Mouse (Mus musculus) embryonic facial prominence, embryonic 14.5 days (tissue): ENCODE results near the gene Sfxn5. TPM values are rescaled to one million over a fixed set of nuclear protein-coding genes. Genes with fewer than 3 reads are reported as not detected.

Experiments
- ATAC-seq: fragments of 200-750 bp; cut with Nextera tagmentation; 2 replicates; pipeline ENCODE4 v1.8.0; 2017; ENCODE audit warnings: low read depth, moderate number of reproducible peaks, moderate TSS enrichment
- DNase-seq: peaks from one replicate; pipeline ENCODE4 v3.0.0-alpha.2; 2015; ENCODE audit warnings: low spot score
- H3K27ac ChIP-seq: fragments of 300-500 bp; sonication (generic); replicated peaks from 2 replicates; pipeline ENCODE4 v1.5.1; 2014; ENCODE audit warnings: low read depth, mild to moderate bottlenecking, low read length, moderate library complexity
- H3K27me3 ChIP-seq: fragments of 300-500 bp; sonication (generic); replicated peaks from 2 replicates; pipeline ENCODE4 v1.6.1; 2014; ENCODE audit warnings: low read length; ENCODE audit not compliant: control insufficient read depth, insufficient read depth
- H3K36me3 ChIP-seq: fragments of 300-500 bp; sonication (generic); 2 replicates; pipeline ENCODE4 v1.6.1; 2014; ENCODE audit warnings: low read length, mixed read lengths; ENCODE audit not compliant: control insufficient read depth, insufficient read depth
- H3K4me1 ChIP-seq: fragments of 300-500 bp; sonication (generic); 2 replicates; pipeline ENCODE4 v1.6.1; 2014; ENCODE audit warnings: antibody characterized with exemption, low read length; ENCODE audit not compliant: control insufficient read depth, insufficient read depth
- H3K4me2 ChIP-seq: fragments of 300-500 bp; sonication (generic); 2 replicates; pipeline ENCODE4 v1.6.1; 2014; ENCODE audit warnings: low read depth, mild to moderate bottlenecking, low read length, moderate library complexity, mixed read lengths
- H3K4me3 ChIP-seq: fragments of 300-500 bp; sonication (generic); 2 replicates; pipeline ENCODE4 v1.5.1; 2014; ENCODE audit warnings: low read depth, mild to moderate bottlenecking, low read length
- H3K9ac ChIP-seq: fragments of 300-500 bp; sonication (generic); 2 replicates; pipeline ENCODE4 v1.6.1; 2014; ENCODE audit warnings: low read depth, mild to moderate bottlenecking, low read length, moderate library complexity, mixed read lengths
- H3K9me3 ChIP-seq: fragments of 300-500 bp; sonication (generic); 2 replicates; pipeline ENCODE4 v1.6.1; 2016; ENCODE audit warnings: low read length; ENCODE audit not compliant: control insufficient read depth
- WGBS: fragments of 180-500 bp; shearing (Covaris S2); extraction: QIAGEN DNeasy Blood & Tissue Kit; methylation state at CpG from one replicate; pipeline ENCODE4 v1.1.7; 2014; 5-methylcytosine and 5-hydroxymethylcytosine counted together
- polyA plus RNA-seq: library from polyadenylated mRNA; unstranded; fragments of >200 nt; fragmentation: Nextera tagmentation; extraction: Ambion mirVana; gene quantifications from 2 replicates; pipeline ENCODE4 v1.2.1, GENCODE M21; 2014

The Sfxn5 gene
- polyA plus RNA-seq, 1 experiment from 2014 or later = 6.7 TPM

DNA sequence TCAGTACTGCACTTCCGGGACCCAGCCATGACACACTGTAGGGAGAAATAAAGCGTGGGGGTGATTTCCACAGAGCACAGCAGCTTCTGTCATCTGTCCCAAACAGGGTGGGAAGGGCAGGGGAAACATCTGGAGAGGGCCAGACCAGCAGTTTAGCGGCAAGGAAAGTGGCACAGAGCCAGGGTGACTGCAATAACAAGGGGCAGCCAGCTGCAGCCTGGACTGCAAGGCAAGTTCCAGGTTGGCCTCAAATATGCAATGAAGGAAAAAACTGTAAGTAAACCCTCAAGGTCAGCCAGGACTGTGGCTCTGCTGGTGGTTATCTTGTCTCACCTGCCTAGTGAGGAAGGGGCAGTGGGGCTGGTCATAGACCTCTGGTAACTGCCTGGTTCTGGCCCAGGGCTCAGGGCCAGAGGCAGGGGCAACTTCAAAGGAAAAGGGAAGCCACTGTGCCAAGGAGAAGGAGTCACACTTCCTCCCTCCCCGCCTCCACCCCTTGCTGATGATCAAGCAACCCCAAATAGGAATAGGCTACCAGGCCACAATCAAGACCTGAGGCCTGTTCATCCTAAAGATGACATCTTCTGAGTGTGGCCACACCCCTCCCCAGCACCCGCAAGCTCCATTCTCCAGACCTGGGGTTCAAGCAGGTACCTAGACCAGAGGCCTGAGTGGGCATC is 36.1 kb upstream of the Sfxn5 start:
- peak overlapping the region; percentile 8; the same call in 1 of the 2 replicates for H3K4me2 ChIP-seq
- 61% methylated on average over 5 of the region's 5 CpGs for WGBS

GRCm38 (mm10) chr6:85368722-85369121 is 35.5 kb upstream of the Sfxn5 start:
- Histone ChIP-seq H3K27me3 (no peaks in the 10 kb centered on the region), H3K27ac (peak overlapping the region; percentile 44; the same call in 1 of the 2 replicates), H3K9me3 (no peaks in the 10 kb centered on the region), H3K4me2 (peak overlapping the region; percentile 8; the same call in 1 of the 2 replicates), H3K4me1 (peaks cover 40% of the 10 kb centered on the region), H3K36me3 (no peaks in the 10 kb centered on the region), H3K9ac (no peak overlapping the region), H3K4me3 (no peak overlapping the region)
- no peak for DNase-seq
- ATAC-seq = no peak
- WGBS = 63% methylated on average over 5 of the region's 5 CpGs

More for the DNA sequence above, 36.1 kb upstream of the Sfxn5 start:
- Histone ChIP-seq H3K36me3 (no peaks in the 10 kb centered on the region), H3K9me3 (no peaks in the 10 kb centered on the region), H3K4me3 (no peak overlapping the region), H3K9ac (0 out of 2 replicates have a peak overlapping the region, but pooled peaks have one; percentile 39), H3K4me1 (peaks cover 40% of the 10 kb centered on the region), H3K27me3 (no peaks in the 10 kb centered on the region), H3K27ac (peak overlapping the region; percentile 44)
- DNase-seq (peak; percentile 78), ATAC-seq (no peak)

DNA sequence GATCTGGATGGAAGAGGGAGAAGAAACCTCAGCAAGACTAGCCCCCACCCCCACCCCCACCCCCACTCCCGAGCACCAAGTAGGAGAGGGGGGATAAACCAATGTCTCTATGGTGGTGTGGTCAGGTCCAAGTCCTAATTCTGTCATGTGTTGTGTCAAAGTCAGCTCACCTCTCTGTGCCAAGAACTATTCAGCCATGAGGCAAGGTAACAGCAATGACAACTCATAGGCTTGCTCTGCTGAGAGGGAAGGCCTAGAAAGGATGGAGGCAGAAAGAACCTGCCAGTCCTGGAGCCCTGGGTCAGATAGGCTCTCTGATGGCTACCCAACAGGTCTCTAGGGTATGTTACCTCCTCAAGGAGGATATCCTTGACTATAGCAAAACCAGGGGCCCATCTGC is 34.9 kb upstream of the Sfxn5 start:
- Histone ChIP-seq H3K9ac (no peak overlapping the region), H3K36me3 (no peaks in the 10 kb centered on the region)

DNA sequence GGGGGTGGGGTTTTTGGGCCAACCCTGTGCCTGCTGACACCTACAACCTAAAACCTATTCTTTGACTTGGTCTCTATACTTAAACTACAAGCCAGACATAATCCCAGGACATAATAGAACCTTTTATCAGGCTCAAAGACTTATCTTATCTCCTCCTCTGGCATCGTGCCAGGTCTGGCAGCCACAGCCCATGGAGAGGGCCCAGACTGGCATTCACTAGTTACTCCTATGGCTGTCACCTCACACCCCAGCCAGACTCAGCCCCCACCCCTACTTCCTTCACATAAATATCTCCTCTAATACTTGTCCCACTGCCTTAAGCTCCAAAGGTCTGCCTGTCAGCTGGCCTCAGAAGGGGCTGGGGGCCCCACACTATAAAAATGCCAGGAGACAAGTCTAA is 33.2 kb upstream of the Sfxn5 start:
- no peaks in the 10 kb centered on the region for H3K9me3 ChIP-seq
- ATAC-seq (peak; percentile 45; the same call in 1 of the 2 replicates), DNase-seq (no peak)
- peaks cover 21% of the 10 kb centered on the region for H3K4me1 ChIP-seq
- H3K9ac ChIP-seq = no peak overlapping the region
- H3K4me2 ChIP-seq = no peak overlapping the region
- no peaks in the 10 kb centered on the region for H3K27me3 ChIP-seq
- no peaks in the 10 kb centered on the region for H3K36me3 ChIP-seq
- 80% methylated on average over 1 of the region's 1 CpGs for WGBS
- H3K27ac ChIP-seq = no peak overlapping the region
- no peak overlapping the region for H3K4me3 ChIP-seq

More for the DNA sequence above, 34.9 kb upstream of the Sfxn5 start:
- no peak for ATAC-seq
- no peak overlapping the region for H3K27ac ChIP-seq
- H3K4me3 ChIP-seq = no peak overlapping the region
- peaks cover 35% of the 10 kb centered on the region for H3K4me1 ChIP-seq
- no peaks in the 10 kb centered on the region for H3K27me3 ChIP-seq
- H3K9me3 ChIP-seq = no peaks in the 10 kb centered on the region
- no peak for DNase-seq
- H3K4me2 ChIP-seq = no peak overlapping the region
- WGBS = 100% methylated on average over 1 of the region's 1 CpGs

DNA sequence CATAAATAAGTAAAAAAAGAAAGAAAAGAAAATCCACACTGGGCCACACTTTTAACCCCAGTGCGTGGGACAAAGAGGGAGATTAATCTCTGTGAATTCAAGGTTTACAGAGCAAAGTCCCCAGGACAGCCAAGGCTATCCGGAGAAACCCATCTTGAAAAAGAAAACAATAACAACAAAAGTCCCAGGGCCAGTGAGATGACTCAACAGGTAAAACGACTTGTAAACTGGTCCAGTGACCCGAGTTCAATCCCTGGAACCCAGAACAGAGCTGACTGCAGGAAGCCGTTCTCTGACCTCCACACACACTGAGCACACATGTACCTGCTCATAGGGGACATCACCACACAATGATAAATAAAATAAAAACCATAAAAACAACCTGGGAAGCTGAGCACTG is 31.2 kb upstream of the Sfxn5 start:
- no peak for ATAC-seq
- no peaks in the 10 kb centered on the region for H3K9me3 ChIP-seq
- WGBS = 77% methylated on average over 5 of the region's 5 CpGs

DNA sequence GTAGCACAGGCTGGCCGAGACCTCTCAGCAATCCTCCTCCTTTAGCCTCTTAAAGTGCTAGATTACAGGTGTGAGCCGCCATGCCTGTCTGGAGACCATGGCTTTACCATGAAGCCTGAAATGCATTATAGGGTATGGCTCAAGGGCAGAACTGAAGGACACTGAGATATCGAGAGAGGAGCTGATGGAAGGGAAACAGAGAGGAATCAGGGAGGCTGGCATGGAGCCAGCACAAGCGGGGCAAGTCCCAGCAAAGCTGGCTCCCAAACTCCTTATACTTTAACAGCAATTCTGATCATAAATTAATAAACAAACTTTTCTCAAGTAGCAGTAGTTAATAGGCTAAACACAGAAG is 30.7 kb upstream of the Sfxn5 start:
- H3K4me3 ChIP-seq = no peak overlapping the region
- ATAC-seq (no peak), DNase-seq (no peak)
- H3K9ac ChIP-seq = no peak overlapping the region
- no peak overlapping the region for H3K4me2 ChIP-seq
- no peaks in the 10 kb centered on the region for H3K9me3 ChIP-seq
- H3K27me3 ChIP-seq = no peaks in the 10 kb centered on the region
- H3K4me1 ChIP-seq = peaks cover 12% of the 10 kb centered on the region
- H3K27ac ChIP-seq = no peak overlapping the region
- H3K36me3 ChIP-seq = no peaks in the 10 kb centered on the region
- 70% methylated on average over 4 of the region's 4 CpGs for WGBS

More for the DNA sequence above, 31.2 kb upstream of the Sfxn5 start:
- no peak overlapping the region for H3K4me3 ChIP-seq
- peaks cover 18% of the 10 kb centered on the region for H3K4me1 ChIP-seq
- H3K27ac ChIP-seq = no peak overlapping the region
- no peak overlapping the region for H3K4me2 ChIP-seq
- no peak overlapping the region for H3K9ac ChIP-seq
- no peaks in the 10 kb centered on the region for H3K36me3 ChIP-seq
- no peak for DNase-seq
- no peaks in the 10 kb centered on the region for H3K27me3 ChIP-seq

- ATAC-seq (no peak), DNase-seq (no peak)
- H3K4me3 ChIP-seq = no peak overlapping the region
- H3K36me3 ChIP-seq = no peaks in the 10 kb centered on the region
- H3K9ac ChIP-seq = no peak overlapping the region
- H3K4me2 ChIP-seq = no peak overlapping the region
- peaks cover 8% of the 10 kb centered on the region; the same call in 1 of the 2 replicates for H3K4me1 ChIP-seq
- H3K27ac ChIP-seq = no peak overlapping the region
- WGBS = 91% methylated on average over 5 of the region's 5 CpGs
- H3K9me3 ChIP-seq = no peaks in the 10 kb centered on the region
- H3K27me3 ChIP-seq = no peaks in the 10 kb centered on the region
Observed at GRCm38 (mm10) chr6:85363231-85363905, 30.1 kb upstream of the Sfxn5 start.

- Histone ChIP-seq H3K4me2 (no peak overlapping the region), H3K36me3 (no peaks in the 10 kb centered on the region), H3K9ac (no peak overlapping the region), H3K4me3 (no peak overlapping the region), H3K27me3 (no peaks in the 10 kb centered on the region), H3K9me3 (no peaks in the 10 kb centered on the region), H3K4me1 (peaks cover 8% of the 10 kb centered on the region; the same call in 1 of the 2 replicates), H3K27ac (no peak overlapping the region)
- ATAC-seq (no peak), DNase-seq (no peak)
- WGBS = 81% methylated on average over 5 of the region's 5 CpGs
Observed at GRCm38 (mm10) chr6:85362610-85363009, 29.4 kb upstream of the Sfxn5 start.
